Mouse (Mus musculus) urinary bladder, postnatal 25 days (tissue): Measurements from ENCODE around the gene Mpzl3.
"Not testable (repeated sequence)": the region's sequence is repeated elsewhere in the genome, so short reads cannot be mapped to it uniquely, and the experiment has no call there.

Source experiments
- DNase-seq: peaks from one replicate; pipeline ENCODE4 v3.0.0; 2022; ENCODE audit warnings: low spot score

The Mpzl3 gene

GRCm38 (mm10) chr9:45055082-45055713, at the start of gene Mpzl3:
Gene Mpzl3, plus strand, starts transcription at chr9:45055186.
- peak; percentile 73 for DNase-seq

DNA sequence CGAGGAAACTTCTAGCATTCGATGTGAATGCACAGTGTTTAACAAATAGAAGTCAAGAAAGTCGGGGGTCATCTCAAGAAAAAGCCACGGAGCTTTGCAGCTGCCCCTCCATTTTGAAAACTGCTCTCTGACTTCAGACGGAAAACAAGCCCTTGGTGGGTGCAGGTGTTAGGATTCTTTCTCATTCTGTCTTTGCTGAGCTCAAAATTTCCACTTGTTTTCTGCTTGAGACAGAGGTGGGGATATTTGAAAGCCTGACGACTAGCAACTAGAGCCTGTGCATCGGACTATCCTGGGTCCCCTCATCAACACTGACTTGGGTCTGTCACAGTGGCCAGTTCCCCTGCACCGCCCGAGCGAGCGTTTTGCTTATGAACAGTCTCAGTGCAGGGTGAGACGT, 47.6 kb upstream of the Mpzl3 start:
- DNase-seq: no peak

GRCm38 (mm10) chr9:45008342-45008741, 46.6 kb upstream of the Mpzl3 start:
- DNase-seq: no peak

GRCm38 (mm10) chr9:45009180-45010078, 45.6 kb upstream of the Mpzl3 start, which contains the start of gene Cd3e:
Gene Cd3e, minus strand, starts transcription at chr9:45009627.
- no peak for DNase-seq

GRCm38 (mm10) chr9:45010461-45010860, 44.5 kb upstream of the Mpzl3 start:
- DNase-seq: no peak

- DNase-seq: no peak
Measured at GRCm38 (mm10) chr9:45011291-45011690, 43.7 kb upstream of the Mpzl3 start.

DNA sequence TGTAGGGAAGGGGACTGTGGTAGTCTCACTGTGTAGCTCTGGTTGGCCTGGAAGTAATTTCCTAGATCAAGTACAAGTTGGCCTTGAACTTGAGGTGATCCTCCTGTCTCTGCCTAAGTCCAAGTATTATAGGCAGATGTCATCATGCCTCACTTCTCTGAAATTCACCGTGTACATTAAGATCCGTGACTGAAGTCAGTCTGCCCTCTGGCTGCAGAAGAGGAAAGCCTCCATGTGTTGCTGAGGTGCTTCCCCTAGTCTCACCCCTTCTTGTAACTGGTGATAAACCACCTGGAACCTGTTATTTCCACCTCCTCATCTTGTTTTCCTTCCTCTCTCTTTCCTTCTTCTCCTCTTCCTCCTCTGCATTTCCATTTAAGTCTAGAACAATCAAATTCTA, 40.1 kb upstream of the Mpzl3 start:
- no peak for DNase-seq

DNA sequence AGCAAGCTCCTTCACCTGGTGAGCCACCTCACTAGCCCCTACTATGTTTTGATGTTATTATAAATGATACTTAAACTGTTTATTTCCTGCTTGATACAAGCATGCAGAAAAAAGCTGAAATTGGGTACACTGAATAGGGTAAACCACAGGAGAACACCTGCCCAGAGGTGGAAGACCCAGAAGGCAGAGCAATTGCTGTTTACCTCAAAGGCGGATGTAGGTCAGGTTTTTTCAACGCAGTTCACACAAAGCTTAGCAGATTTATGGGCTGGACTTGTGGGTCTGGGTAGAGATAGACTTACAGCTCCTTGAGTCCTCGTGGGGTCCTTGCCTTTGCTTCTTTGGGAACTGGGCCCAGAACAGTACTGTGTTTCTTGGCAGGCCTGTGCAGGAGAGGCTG, 39.1 kb upstream of the Mpzl3 start:
- no peak for DNase-seq

GRCm38 (mm10) chr9:45018031-45018430, 37.0 kb upstream of the Mpzl3 start:
- DNase-seq: no peak

- peak; percentile 54 for DNase-seq
Measured at GRCm38 (mm10) chr9:45022800-45023199, 32.2 kb upstream of the Mpzl3 start.

GRCm38 (mm10) chr9:45023638-45024037, 31.3 kb upstream of the Mpzl3 start:
- no peak for DNase-seq

GRCm38 (mm10) chr9:45024187-45024586, 30.8 kb upstream of the Mpzl3 start:
- peak; percentile 40 for DNase-seq

GRCm38 (mm10) chr9:45027376-45027775, 27.6 kb upstream of the Mpzl3 start:
- no peak for DNase-seq

DNA sequence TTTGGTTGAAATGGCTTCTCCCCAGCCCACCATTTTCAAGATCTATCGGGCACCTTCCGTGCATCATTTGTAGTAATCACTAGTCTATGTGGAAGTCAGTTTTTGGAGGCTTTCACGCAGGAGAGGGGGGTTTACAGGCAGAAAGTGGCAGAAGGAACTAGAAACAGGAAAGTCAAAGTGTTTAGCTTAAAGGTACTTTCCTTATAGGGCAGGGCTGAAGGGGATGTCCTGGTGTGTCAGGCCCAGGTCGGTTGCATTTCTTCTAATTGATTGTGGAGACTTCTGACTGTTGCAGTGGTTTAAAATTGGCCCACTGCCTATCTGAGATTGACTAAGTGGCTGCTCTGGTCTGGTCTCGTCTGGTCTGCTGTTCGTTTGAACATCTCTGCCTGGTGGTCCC, 24.6 kb upstream of the Mpzl3 start:
- no peak for DNase-seq

DNA sequence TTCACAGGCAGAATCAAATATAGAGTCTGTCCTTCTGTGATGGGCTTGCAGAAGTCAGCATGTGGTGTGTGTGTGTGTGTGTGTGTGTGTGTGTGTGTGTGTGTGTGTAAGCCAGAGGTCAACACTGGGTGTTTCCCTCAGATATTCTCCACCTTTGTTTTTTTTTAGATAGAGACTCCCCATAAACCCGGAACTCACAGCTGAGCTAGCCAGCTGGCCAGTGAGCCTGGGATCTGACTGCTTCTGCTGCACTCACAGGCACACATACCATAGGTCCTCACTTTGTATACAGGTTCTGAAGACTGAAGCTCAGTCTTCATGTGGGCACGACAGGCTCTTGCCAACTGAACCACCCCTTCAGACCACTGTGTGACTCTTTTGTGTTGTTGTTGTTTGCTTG, 22.7 kb upstream of the Mpzl3 start:
- no peak for DNase-seq

DNA sequence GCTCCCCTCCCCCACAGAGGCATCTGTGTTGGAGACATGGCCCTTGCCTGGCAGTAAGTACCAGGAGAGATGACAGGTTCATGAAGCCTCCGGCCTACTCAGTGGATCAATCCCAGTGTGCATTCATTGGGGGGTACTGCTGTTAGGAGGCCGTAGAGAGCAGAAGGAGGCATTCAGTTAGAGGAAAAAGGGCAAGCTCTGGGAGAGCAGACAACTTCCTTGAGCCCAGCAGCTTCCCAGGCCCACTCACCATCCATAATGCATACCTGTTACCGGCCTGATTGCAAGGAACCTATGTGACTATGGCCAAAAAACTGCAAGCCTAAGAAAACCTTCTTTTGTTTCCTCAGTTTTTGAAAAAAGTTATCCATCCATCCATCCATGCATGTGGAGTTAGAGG, 20.5 kb upstream of the Mpzl3 start:
- no peak for DNase-seq

- not testable (repeated sequence) for DNase-seq
Measured at GRCm38 (mm10) chr9:45037803-45038202, 17.2 kb upstream of the Mpzl3 start.

GRCm38 (mm10) chr9:45039499-45039898, 15.5 kb upstream of the Mpzl3 start, which contains the start of gene Mpzl2:
Gene Mpzl2, plus strand, starts transcription at chr9:45039799.
- DNase-seq: no peak

GRCm38 (mm10) chr9:45040066-45040845, 14.7 kb upstream of the Mpzl3 start:
- DNase-seq: no peak

DNA sequence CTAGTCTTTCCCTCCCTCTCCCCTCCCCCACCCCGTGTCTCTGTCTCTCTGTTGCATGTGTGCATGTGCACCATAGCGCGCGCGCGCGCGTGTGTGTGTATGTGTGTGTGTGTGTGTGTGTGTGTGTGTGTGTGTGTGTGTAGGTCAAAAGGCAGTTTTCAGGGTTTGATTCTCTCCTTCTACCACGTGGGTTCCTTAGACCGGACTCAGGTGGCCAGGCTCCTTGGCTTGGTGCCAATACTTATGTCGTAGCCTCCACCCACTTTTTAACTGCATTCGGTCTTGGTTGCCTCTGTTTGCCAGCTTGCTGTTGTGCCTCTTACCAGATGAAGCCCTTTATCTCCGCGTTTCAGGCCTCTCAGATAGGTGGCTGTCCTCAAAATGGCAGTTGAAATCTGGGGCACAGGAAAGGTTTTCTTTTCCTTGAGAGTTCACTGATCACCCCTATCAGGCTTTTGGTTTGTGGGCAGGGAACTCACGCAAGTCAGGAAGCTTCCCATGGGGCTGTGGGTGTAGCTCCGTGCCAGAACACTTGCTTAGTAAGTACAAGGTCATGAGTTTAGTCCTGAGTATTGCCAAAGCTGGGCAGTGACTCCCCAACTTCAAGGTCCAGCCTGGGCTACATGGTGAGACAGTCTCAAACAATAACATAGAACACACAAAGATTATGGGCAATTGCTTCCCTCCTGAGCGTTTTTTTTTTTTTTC, 13.7 kb upstream of the Mpzl3 start:
- no peak for DNase-seq

DNA sequence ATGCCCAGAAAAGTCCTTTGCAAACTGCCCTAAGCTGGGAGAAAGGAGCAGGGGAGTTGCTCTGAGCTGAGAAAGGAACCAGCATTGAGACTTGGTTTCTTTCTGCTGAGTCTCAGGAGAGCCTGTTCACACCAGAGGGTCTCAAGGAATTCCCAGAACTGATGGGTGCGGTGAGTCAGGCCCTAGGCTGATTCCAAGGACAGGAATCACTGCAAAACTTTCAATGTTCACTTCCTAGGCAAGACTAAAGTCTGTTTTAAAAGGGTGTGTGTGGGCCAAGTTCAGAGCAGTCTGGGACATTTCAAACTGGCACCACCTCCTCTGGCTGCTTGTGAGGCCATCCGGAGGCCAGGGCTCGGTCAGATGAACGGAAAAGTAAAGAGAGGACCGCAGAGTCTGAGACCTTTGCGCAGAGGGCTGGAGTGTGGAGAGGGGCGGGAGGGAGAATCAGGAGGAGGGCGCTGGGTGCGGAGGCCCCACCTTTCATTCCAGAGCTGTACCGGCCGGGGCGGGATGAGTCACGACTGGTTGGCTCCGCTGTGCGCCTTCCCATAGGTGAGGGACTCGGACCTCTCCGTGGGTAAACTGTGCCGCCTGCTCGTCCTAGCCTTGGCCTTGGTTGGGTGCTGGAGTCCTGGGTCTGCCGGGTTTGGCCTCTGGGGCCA, 12.8 kb upstream of the Mpzl3 start:
- DNase-seq: peak; percentile 67
